ENCODE assay signal across 8 mouse cellular contexts in the genomic region with DNA sequence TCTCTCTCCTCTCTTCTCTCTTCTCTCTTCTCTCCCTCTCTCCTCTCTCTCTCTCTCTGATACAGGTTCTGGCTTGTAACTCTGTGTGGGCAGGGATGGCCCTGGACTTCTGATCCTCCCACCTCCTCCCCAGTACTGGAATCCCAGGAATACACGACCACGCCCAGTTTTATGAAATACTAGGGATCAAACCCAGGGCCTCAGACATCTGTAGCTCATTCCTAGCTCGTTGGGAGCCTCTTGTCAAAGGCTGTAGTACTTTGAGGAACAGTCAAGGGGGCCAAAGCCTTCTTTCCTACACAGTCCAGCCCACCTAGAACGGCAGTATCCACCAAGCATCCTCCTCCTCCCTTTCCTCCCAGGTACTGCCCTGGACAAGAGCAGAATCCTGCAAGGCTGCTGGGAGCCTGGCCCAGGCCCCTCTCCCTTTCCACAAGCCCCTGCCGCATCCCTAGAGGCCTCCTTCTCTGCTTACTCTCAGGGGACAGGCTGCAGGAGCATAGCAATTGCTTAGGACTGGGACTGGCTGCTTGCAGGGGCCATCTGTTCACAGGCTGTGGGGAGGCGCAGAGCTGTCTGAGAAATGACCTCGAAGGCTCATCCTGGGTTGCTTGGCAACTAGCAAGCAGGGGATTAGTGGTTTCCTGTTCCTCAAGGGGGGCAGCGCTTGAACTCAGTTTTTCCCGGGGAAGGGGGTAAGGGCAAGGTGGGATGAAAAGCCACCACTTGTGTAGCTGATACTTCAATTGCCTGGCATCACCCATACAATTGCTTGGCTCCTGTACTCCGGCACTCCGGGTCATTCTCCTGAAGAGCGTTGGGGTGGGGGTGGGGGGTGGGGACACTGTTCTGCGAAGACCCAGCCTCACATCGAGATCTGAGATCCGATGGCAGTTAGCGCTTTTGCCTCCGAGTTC. TPM values are rescaled to one million over a fixed set of nuclear protein-coding genes. Genes with fewer than 3 reads are reported as not detected.
DNase-seq lines count a peak whose midpoint lies in the region; ATAC-seq and TF ChIP-seq lines count a peak whose summit lies in the region.

No protein-coding gene starts in this region.

- H3K27ac ChIP-seq in hindbrain, embryonic 10.5 days: peak overlapping the region; percentile 86
- H3K27ac ChIP-seq in midbrain, embryonic 13.5 days: peak overlapping the region; percentile 94

- peak; percentile 30 to 38 for DNase-seq in heart, adult 18-20 months
- no peak for DNase-seq in heart, adult 9 months (ENCODE audit: low spot score in 2 of 2)
- peak; percentile 89 for DNase-seq in embryo, embryonic 10.5 days (ENCODE audit: low spot score)
- peak; percentile 80 for DNase-seq in hindbrain, embryonic 10.5 days (ENCODE audit: low spot score)
- DNase-seq in yolk sac, embryonic 10.5 days (ENCODE audit: low spot score): peak; percentile 77
- DNase-seq in right cerebral cortex, adult 18-20 months: no peak

- H3K36me3 ChIP-seq in E14TG2a.4 (ENCODE audit: insufficient read depth, low read length): no peaks in the 10 kb centered on the region
- H3K36me3 ChIP-seq in hindbrain, embryonic 10.5 days: no peaks in the 10 kb centered on the region
- H3K36me3 ChIP-seq in midbrain, embryonic 13.5 days: no peaks in the 10 kb centered on the region

- ATAC-seq in midbrain, embryonic 13.5 days: peak; percentile 95

- H3K9me3 ChIP-seq in E14TG2a.4 (ENCODE audit: low read length): no peaks in the 10 kb centered on the region
- H3K9me3 ChIP-seq in hindbrain, embryonic 10.5 days: no peaks in the 10 kb centered on the region
- H3K9me3 ChIP-seq in midbrain, embryonic 13.5 days: no peaks in the 10 kb centered on the region

- TF ChIP-seq CTCF in E14TG2a.4 (conservative IDR thresholded peaks at IDR 0.05; ENCODE audit: low read length): no peak

- H3K4me3 ChIP-seq in E14TG2a.4 (replicated peaks; ENCODE audit: low read length): peak overlapping the region; percentile 51
- H3K4me3 ChIP-seq in hindbrain, embryonic 10.5 days: peak overlapping the region; percentile 40
- peak overlapping the region; percentile 12 for H3K4me3 ChIP-seq in midbrain, embryonic 13.5 days (replicated peaks)

- peaks cover 62% of the 10 kb centered on the region for H3K4me1 ChIP-seq in E14TG2a.4 (replicated peaks; ENCODE audit: low read depth, low read length)
- peaks cover 58% of the 10 kb centered on the region for H3K4me1 ChIP-seq in hindbrain, embryonic 10.5 days (replicated peaks)
- peaks cover 25% of the 10 kb centered on the region for H3K4me1 ChIP-seq in midbrain, embryonic 13.5 days (replicated peaks)

- H3K9ac ChIP-seq in midbrain, embryonic 13.5 days (replicated peaks): peak overlapping the region; percentile 49

- H3K4me2 ChIP-seq in midbrain, embryonic 13.5 days (replicated peaks): peak overlapping the region; percentile 46

- H3K27me3 ChIP-seq in E14TG2a.4 (ENCODE audit: insufficient read depth, low read length): no peaks in the 10 kb centered on the region
- H3K27me3 ChIP-seq in hindbrain, embryonic 10.5 days (ENCODE audit: insufficient read depth, poor library complexity, severe bottlenecking): 0 out of 2 replicates have a peak, but pooled peaks cover 4% of the 10 kb centered on the region
- H3K27me3 ChIP-seq in midbrain, embryonic 13.5 days: no peaks in the 10 kb centered on the region

- WGBS in hindbrain, embryonic 10.5 days: 10% methylated on average over 17 of the region's 17 CpGs
- 9% methylated on average over 17 of the region's 17 CpGs for WGBS in midbrain, embryonic 13.5 days

RNA-seq across cellular contexts. Expression of gene Tent5b, which starts 40.2 kb away (rescaled TPM):
- 1 to 10 TPM; 2.0 to 3.5 TPM for total RNA-seq in heart, adult 18-20 months (2021)
- 1.2 and 2.1 TPM in 2 replicates for polyA plus RNA-seq in hindbrain, embryonic 10.5 days (2016; fragmentation: Nextera tagmentation; extraction: Ambion mirVana)
- polyA plus RNA-seq in midbrain, embryonic 13.5 days (2015; fragmentation: Nextera tagmentation; extraction: Ambion mirVana): 0.17 and 0.31 TPM in 2 replicates

RNA-seq across cellular contexts. Expression of gene Trnp1, which starts 58.6 kb away (rescaled TPM):
- total RNA-seq in heart, adult 18-20 months (2021): 1 to 10 TPM; 2.4 to 2.8 TPM
- 1.1 and 1.3 TPM in 2 replicates for polyA plus RNA-seq in hindbrain, embryonic 10.5 days (2016; fragmentation: Nextera tagmentation; extraction: Ambion mirVana)
- 1.2 and 1.9 TPM in 2 replicates for polyA plus RNA-seq in midbrain, embryonic 13.5 days (2015; fragmentation: Nextera tagmentation; extraction: Ambion mirVana)

Comparison
In these comparisons a context has a peak if more than half of its experiments do, and no peak if none do; other contexts are left out.
1. DNase-seq: peak in heart, adult 18-20 months (2 of 2), embryo, embryonic 10.5 days (single experiment), hindbrain, embryonic 10.5 days (single experiment) and yolk sac, embryonic 10.5 days (single experiment); none in heart, adult 9 months (0 of 2) and right cerebral cortex, adult 18-20 months (single experiment).
2. Peak in every context shown above with its lines, with median percentiles within 50 percentile points of each other: H3K4me3 ChIP-seq.